In the genomic region with DNA sequence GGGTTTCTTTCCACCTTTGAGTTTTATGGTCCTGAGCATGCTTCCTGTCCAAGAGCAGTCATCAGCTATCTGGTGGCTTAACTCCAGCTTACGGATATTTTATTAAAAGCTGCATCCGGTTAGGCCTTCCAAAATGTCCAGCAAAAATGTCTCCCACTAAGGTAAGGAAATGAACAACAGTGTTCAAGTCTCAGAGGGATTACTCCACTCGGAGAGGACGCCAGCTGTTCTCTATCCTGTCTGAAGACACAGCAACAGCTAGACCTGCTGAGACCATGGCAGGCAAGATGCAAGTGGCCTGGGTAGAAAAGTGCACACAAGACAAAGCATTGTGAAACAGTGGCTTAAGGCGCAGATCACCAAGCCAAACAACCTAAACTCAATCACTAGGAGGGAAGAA, we compare ENCODE assay signal across 15 mouse cellular contexts.
A peak's percentile ranks its signal among the peaks of the same experiment; 100 is the strongest.
DNase-seq lines count a peak whose midpoint lies in the region; ATAC-seq lines count a peak whose summit lies in the region.
"Had no signal": no experiment of that assay in that cellular context is flagged by ENCODE, and none has a peak within 500 bp of the region (broad histone marks: within the 10 kb centered on the region; RNA-seq: fewer than 3 reads in every experiment).

No protein-coding gene starts in this region.

- no peak overlapping the region for H3K9ac ChIP-seq in heart, embryonic 14.5 days (ENCODE audit: low read length)
- H3K9ac ChIP-seq in limb, embryonic 12.5 days (replicated peaks), result no peak overlapping the region
- H3K9ac ChIP-seq: hindbrain, embryonic 13.5 days; midbrain, embryonic 12.5 days had no signal

- H3K4me2 ChIP-seq in heart, embryonic 14.5 days (ENCODE audit: low read length), result no peak overlapping the region
- no peak overlapping the region for H3K4me2 ChIP-seq in limb, embryonic 12.5 days
- H3K4me2 ChIP-seq: hindbrain, embryonic 13.5 days; midbrain, embryonic 12.5 days had no signal

- H3K27me3 ChIP-seq in heart, embryonic 14.5 days (ENCODE audit: control insufficient read depth, insufficient read depth, low read length), result no peaks in the 10 kb centered on the region
- no peaks in the 10 kb centered on the region for H3K27me3 ChIP-seq in limb, embryonic 12.5 days
- H3K27me3 ChIP-seq: hindbrain, embryonic 13.5 days; midbrain, embryonic 12.5 days had no signal

- 67% methylated on average over 5 of the region's 5 CpGs for WGBS in heart, embryonic 14.5 days
- WGBS in limb, embryonic 12.5 days, result 51% methylated on average over 5 of the region's 5 CpGs

- H3K9me3 ChIP-seq in heart, embryonic 14.5 days (ENCODE audit: control insufficient read depth, low read length), result no peaks in the 10 kb centered on the region
- H3K9me3 ChIP-seq in limb, embryonic 12.5 days, result no peaks in the 10 kb centered on the region
- H3K9me3 ChIP-seq: hindbrain, embryonic 13.5 days; midbrain, embryonic 12.5 days had no signal

- peaks cover 16 to 17% of the 10 kb centered on the region in 2 experiments for H3K4me1 ChIP-seq in heart, embryonic 14.5 days (ENCODE audit: control insufficient read depth in 2 of 2, insufficient read depth in 2 of 2, low read length in 2 of 2)
- peaks cover 22% of the 10 kb centered on the region for H3K4me1 ChIP-seq in limb, embryonic 12.5 days (replicated peaks)

- DNase-seq in adrenal gland, postnatal 14 days, result peak; percentile 5
- DNase-seq in adrenal gland, adult 18-20 months (ENCODE audit: low spot score in 2 of 2), result no peak
- DNase-seq in kidney, adult 18-20 months, result peak; percentile 22
- no peak for DNase-seq in frontal cortex, postnatal 36 days (ENCODE audit: low spot score in 2 of 2)
- DNase-seq in testis, postnatal 14 days (ENCODE audit: low spot score), result no peak
- DNase-seq in liver, result no peak
- DNase-seq: embryo, embryonic 11 days; lung, adult 18-20 months; right cerebral cortex, postnatal 4 days had no signal

- ATAC-seq in heart, embryonic 14.5 days (ENCODE audit: insufficient number of reproducible peaks, insufficient read depth, low FRiP score, low read depth), result no peak
- no peak for ATAC-seq in limb, embryonic 12.5 days (ENCODE audit: insufficient number of reproducible peaks, insufficient read depth, low FRiP score, low TSS enrichment, low read depth)
- ATAC-seq: activated CD4-positive, CD25-positive, alpha-beta regulatory T cell, adult 4 months; forebrain, embryonic 14.5 days had no signal

- H3K36me3 ChIP-seq in heart, embryonic 14.5 days (ENCODE audit: control insufficient read depth, insufficient read depth, low read length), result no peaks in the 10 kb centered on the region
- H3K36me3 ChIP-seq in limb, embryonic 12.5 days, result no peaks in the 10 kb centered on the region
- H3K36me3 ChIP-seq: hindbrain, embryonic 13.5 days; midbrain, embryonic 12.5 days had no signal

- H3K4me3 ChIP-seq in heart, embryonic 14.5 days (ENCODE audit: control insufficient read depth in 1 of 2, insufficient read depth in 1 of 2, low read depth in 1 of 2, low read length in 2 of 2), result no peak overlapping the region
- no peak overlapping the region for H3K4me3 ChIP-seq in limb, embryonic 12.5 days (replicated peaks)
- H3K4me3 ChIP-seq: hindbrain, embryonic 13.5 days; midbrain, embryonic 12.5 days had no signal

- H3K27ac ChIP-seq in heart, embryonic 14.5 days (replicated peaks in 1 of 2; ENCODE audit: control insufficient read depth in 1 of 2, insufficient read depth in 1 of 2, low read depth in 2 of 2, low read length in 2 of 2), result peak overlapping the region; percentile 15 to 48; a peak in 3 of 4 replicates
- 0 out of 2 replicates have a peak overlapping the region, but pooled peaks have one; percentile 47 for H3K27ac ChIP-seq in limb, embryonic 12.5 days
- H3K27ac ChIP-seq: hindbrain, embryonic 13.5 days; midbrain, embryonic 12.5 days had no signal

Comparison
In these comparisons a context has a peak if more than half of its experiments do, and no peak if none do; other contexts are left out.
1. DNase-seq: peak in adrenal gland, postnatal 14 days (single experiment) and kidney, adult 18-20 months (single experiment); none in adrenal gland, adult 18-20 months (0 of 2), frontal cortex, postnatal 36 days (0 of 2), testis, postnatal 14 days (single experiment) and liver (single experiment).